Mouse (Mus musculus) MEL (cell line): ENCODE results near the gene Itpkc.

Source experiments
- GABPA ChIP-seq: IDR thresholded peaks from 2 replicates; pipeline ENCODE4 v1.6.1; 2012; ENCODE audit warnings: low read depth, mild to moderate bottlenecking, inconsistent platforms, low read length, improper control_type of control experiment, moderate library complexity
- GATA1 ChIP-seq: IDR thresholded peaks from 2 replicates; pipeline ENCODE4 v1.6.1; 2011; ENCODE audit warnings: low read depth, low read length, improper control_type of control experiment

DNA sequence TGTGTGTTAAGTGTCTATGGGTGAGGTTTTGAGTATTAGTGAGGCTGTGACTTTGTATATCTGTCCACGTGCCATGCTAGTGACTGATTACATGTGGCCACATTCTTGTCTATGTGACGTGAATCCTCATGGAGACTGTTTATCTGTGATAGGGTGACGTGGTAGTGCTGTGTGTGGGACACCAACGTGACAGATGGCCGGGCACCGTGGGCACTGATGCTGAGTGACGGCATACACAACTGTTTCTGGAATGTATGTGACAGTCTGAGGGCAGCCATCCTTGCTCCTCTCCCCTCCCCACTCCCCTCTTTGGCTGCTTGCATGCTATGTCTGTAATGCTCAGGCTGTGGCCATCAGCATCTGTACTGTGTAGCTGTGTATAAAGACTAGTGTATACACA is 32.4 kb upstream of the Itpkc start:
- TF ChIP-seq GATA1 (no peak), GABPA (no peak)
